Mouse (Mus musculus): ENCODE data around the gene Tgfbr2. TPM values are rescaled to one million over a fixed set of nuclear protein-coding genes. Genes with fewer than 3 reads are reported as not detected.
A peak's percentile ranks its signal among the peaks of the same experiment; 100 is the strongest.

Gene Tgfbr2
- polyA plus RNA-seq, 1 experiment from 2014 or later = 3.6 TPM

DNA sequence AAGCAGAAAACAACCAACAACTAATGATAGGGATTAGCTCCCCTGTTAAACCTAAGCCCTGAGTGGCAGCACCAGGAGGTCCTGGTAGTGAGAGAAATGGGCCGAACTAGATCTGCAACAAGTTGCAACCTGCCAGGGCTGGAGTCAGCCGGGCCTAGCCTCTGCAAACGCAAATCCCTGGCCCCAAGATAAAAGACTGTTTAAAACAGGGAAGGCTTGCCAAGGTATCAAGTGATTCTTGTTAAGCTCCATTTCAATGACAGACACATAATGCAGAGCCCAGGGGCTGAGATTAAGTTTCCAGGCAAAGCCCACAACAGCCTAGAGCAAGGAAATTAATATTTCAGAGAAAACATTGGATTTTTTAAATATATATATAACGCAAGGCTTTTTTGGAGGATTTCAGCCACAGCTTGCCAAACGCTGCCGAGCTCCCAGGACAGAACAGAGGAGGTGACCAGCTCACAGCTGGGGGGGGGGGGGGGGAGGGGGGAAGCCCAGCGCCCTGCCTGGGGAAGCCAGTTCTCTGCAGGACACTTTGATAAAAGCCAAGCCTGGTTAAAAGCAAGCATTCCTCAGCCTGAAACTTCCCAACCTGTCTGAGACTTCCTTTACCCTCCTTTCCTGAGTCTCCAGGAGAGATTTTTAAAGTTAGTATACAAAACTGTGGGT lies 24.3 kb downstream of the Tgfbr2 start:
- H3K27me3 ChIP-seq (ENCODE audit: control insufficient read depth, insufficient read depth, low read length) = no peaks in the 10 kb centered on the region
- no peak for ATAC-seq (ENCODE audit: low read depth)
- H3K9me3 ChIP-seq (ENCODE audit: control insufficient read depth, low read length) = no peaks in the 10 kb centered on the region
- no peak overlapping the region for H3K4me3 ChIP-seq (ENCODE audit: low read depth, low read length)
- H3K4me1 ChIP-seq (ENCODE audit: control insufficient read depth, insufficient read depth, low read length) = no peaks in the 10 kb centered on the region
- 41% methylated on average over 7 of the region's 7 CpGs for WGBS
- no peaks in the 10 kb centered on the region for H3K36me3 ChIP-seq (ENCODE audit: control insufficient read depth, insufficient read depth, low read length)
- H3K27ac ChIP-seq (ENCODE audit: low read depth, low read length) = no peak overlapping the region
- H3K4me2 ChIP-seq (ENCODE audit: low read depth, low read length) = no peak overlapping the region
- H3K9ac ChIP-seq (replicated peaks; ENCODE audit: low read depth, low read length) = no peak overlapping the region

- Histone ChIP-seq H3K9me3 (ENCODE audit: control insufficient read depth, low read length) (no peaks in the 10 kb centered on the region), H3K4me2 (ENCODE audit: low read depth, low read length) (no peak overlapping the region), H3K27ac (ENCODE audit: low read depth, low read length) (no peak overlapping the region), H3K9ac (replicated peaks; ENCODE audit: low read depth, low read length) (no peak overlapping the region), H3K4me1 (ENCODE audit: control insufficient read depth, insufficient read depth, low read length) (no peaks in the 10 kb centered on the region), H3K36me3 (ENCODE audit: control insufficient read depth, insufficient read depth, low read length) (no peaks in the 10 kb centered on the region), H3K27me3 (ENCODE audit: control insufficient read depth, insufficient read depth, low read length) (no peaks in the 10 kb centered on the region), H3K4me3 (ENCODE audit: low read depth, low read length) (no peak overlapping the region)
- no peak for ATAC-seq (ENCODE audit: low read depth)
- WGBS = 80% methylated on average over 7 of the region's 7 CpGs
Measured at GRCm38 (mm10) chr9:116148809-116149208, 26.4 kb downstream of the Tgfbr2 start.

DNA sequence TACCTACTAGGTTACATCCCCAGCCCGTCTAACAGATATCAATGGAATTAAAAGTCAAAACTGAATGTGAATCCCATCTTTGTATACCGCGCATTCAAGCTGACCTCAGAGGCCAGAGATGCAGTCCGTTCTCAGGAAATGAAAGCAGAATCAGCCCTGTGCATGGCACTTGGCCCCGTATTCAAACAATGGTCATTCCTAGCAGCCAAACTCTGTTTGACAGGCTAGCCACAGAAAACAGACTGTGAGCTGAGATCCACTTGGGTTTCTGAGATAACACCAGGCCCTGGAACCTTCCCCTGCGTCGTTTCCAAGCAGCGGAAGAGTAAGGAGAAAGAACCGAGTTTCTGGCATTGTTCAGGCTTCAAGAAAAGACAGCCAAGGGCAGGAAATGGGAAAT lies 28.9 kb downstream of the Tgfbr2 start:
- no peak for ATAC-seq (ENCODE audit: low read depth)
- Histone ChIP-seq H3K36me3 (ENCODE audit: control insufficient read depth, insufficient read depth, low read length) (no peaks in the 10 kb centered on the region), H3K4me2 (ENCODE audit: low read depth, low read length) (no peak overlapping the region), H3K9me3 (ENCODE audit: control insufficient read depth, low read length) (no peaks in the 10 kb centered on the region), H3K4me3 (ENCODE audit: low read depth, low read length) (no peak overlapping the region), H3K4me1 (ENCODE audit: control insufficient read depth, insufficient read depth, low read length) (no peaks in the 10 kb centered on the region), H3K27me3 (ENCODE audit: control insufficient read depth, insufficient read depth, low read length) (no peaks in the 10 kb centered on the region), H3K27ac (ENCODE audit: low read depth, low read length) (no peak overlapping the region), H3K9ac (replicated peaks; ENCODE audit: low read depth, low read length) (no peak overlapping the region)
- 62% methylated on average over 9 of the region's 9 CpGs for WGBS

DNA sequence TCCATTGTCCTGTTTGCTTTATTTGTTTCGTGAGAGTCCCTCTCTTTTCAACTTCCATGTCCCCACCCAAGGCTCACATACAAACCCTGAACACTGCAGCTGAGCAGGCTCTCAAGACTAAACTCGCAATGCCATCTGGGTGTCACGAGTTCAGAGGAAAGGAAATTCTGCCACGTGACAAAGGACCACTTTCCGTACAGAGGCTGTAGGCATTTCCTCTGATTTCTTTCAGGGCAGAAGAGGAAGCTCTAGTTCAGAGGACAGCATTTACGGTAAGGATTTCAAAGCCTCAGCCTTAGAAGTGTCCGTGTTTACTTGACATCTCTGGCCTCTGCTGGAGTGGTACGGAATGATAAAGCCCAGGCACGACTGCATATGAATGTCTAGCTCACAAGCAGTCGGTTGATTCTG lies 29.9 kb downstream of the Tgfbr2 start:
- no peak for ATAC-seq (ENCODE audit: low read depth)
- Histone ChIP-seq H3K9me3 (ENCODE audit: control insufficient read depth, low read length) (no peaks in the 10 kb centered on the region), H3K36me3 (ENCODE audit: control insufficient read depth, insufficient read depth, low read length) (no peaks in the 10 kb centered on the region), H3K9ac (replicated peaks; ENCODE audit: low read depth, low read length) (no peak overlapping the region), H3K4me3 (ENCODE audit: low read depth, low read length) (no peak overlapping the region), H3K4me1 (ENCODE audit: control insufficient read depth, insufficient read depth, low read length) (no peaks in the 10 kb centered on the region), H3K27ac (ENCODE audit: low read depth, low read length) (no peak overlapping the region), H3K27me3 (ENCODE audit: control insufficient read depth, insufficient read depth, low read length) (no peaks in the 10 kb centered on the region), H3K4me2 (ENCODE audit: low read depth, low read length) (no peak overlapping the region)
- 67% methylated on average over 10 of the region's 10 CpGs for WGBS

DNA sequence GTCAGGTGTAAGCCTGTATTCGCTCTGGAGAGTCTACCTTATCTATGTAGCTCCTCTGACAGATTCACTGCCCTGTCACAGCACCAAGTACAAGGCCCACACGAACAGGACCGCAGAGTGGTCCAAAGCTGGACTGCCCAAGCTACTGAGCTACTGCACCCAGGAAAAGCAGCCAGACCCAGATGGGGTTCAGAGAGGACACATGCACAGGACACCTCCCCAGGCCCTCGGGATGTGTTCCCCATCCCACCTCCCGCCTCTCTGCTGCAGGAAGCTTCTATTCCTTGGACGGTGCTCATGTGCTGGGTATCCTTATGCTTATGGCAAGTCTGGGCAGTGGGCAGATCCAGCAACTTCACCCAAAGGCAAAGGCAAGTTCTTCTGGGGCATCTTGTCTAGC lies 34.7 kb downstream of the Tgfbr2 start:
- Histone ChIP-seq H3K4me3 (ENCODE audit: low read depth, low read length) (no peak overlapping the region), H3K27ac (ENCODE audit: low read depth, low read length) (no peak overlapping the region), H3K27me3 (ENCODE audit: control insufficient read depth, insufficient read depth, low read length) (no peaks in the 10 kb centered on the region), H3K36me3 (ENCODE audit: control insufficient read depth, insufficient read depth, low read length) (no peaks in the 10 kb centered on the region), H3K4me1 (ENCODE audit: control insufficient read depth, insufficient read depth, low read length) (no peaks in the 10 kb centered on the region; the same call in 1 of the 2 replicates), H3K9me3 (ENCODE audit: control insufficient read depth, low read length) (no peaks in the 10 kb centered on the region), H3K9ac (replicated peaks; ENCODE audit: low read depth, low read length) (no peak overlapping the region), H3K4me2 (ENCODE audit: low read depth, low read length) (no peak overlapping the region)
- no peak for ATAC-seq (ENCODE audit: low read depth)
- WGBS = 94% methylated on average over 6 of the region's 6 CpGs

- H3K9ac ChIP-seq (replicated peaks; ENCODE audit: low read depth, low read length) = no peak overlapping the region
- no peaks in the 10 kb centered on the region for H3K36me3 ChIP-seq (ENCODE audit: control insufficient read depth, insufficient read depth, low read length)
- ATAC-seq (ENCODE audit: low read depth) = no peak
- WGBS = 78% methylated on average over 7 of the region's 7 CpGs
- H3K27me3 ChIP-seq (ENCODE audit: control insufficient read depth, insufficient read depth, low read length) = no peaks in the 10 kb centered on the region
- no peak overlapping the region for H3K4me3 ChIP-seq (ENCODE audit: low read depth, low read length)
- H3K4me1 ChIP-seq (ENCODE audit: control insufficient read depth, insufficient read depth, low read length) = no peaks in the 10 kb centered on the region; the same call in 1 of the 2 replicates
- no peak overlapping the region for H3K4me2 ChIP-seq (ENCODE audit: low read depth, low read length)
- no peaks in the 10 kb centered on the region for H3K9me3 ChIP-seq (ENCODE audit: control insufficient read depth, low read length)
- H3K27ac ChIP-seq (ENCODE audit: low read depth, low read length) = no peak overlapping the region
Measured at GRCm38 (mm10) chr9:116139549-116139948, 35.6 kb downstream of the Tgfbr2 start.

GRCm38 (mm10) chr9:116138595-116139134 lies 36.5 kb downstream of the Tgfbr2 start:
- Histone ChIP-seq H3K4me3 (ENCODE audit: low read depth, low read length) (no peak overlapping the region), H3K9me3 (ENCODE audit: control insufficient read depth, low read length) (no peaks in the 10 kb centered on the region), H3K36me3 (ENCODE audit: control insufficient read depth, insufficient read depth, low read length) (no peaks in the 10 kb centered on the region), H3K4me2 (ENCODE audit: low read depth, low read length) (no peak overlapping the region), H3K27ac (ENCODE audit: low read depth, low read length) (no peak overlapping the region), H3K27me3 (ENCODE audit: control insufficient read depth, insufficient read depth, low read length) (no peaks in the 10 kb centered on the region), H3K4me1 (ENCODE audit: control insufficient read depth, insufficient read depth, low read length) (no peaks in the 10 kb centered on the region; the same call in 1 of the 2 replicates), H3K9ac (replicated peaks; ENCODE audit: low read depth, low read length) (no peak overlapping the region)
- 39% methylated on average over 11 of the region's 11 CpGs for WGBS
- 0 out of 2 replicates have a peak, but pooled peaks have one; percentile 14 for ATAC-seq (ENCODE audit: low read depth)

DNA sequence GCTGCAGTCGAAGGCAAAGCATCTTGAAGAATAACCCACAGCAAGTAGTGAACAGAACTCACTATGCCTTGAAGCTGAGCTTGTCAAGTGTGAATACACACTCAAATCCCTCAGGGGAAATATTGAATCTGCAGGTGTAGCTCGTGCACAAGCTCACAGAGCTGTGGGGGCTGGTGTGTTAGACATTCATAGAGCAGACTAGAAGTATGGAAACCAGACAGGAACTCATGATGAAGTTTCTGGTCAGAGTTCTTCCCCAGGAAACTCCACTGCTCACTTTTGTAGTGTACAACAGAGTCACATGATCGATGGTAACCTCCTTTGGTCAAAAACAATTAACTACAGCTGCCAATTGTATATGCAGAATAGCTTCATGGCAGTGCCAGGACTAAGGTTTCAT lies 37.5 kb downstream of the Tgfbr2 start:
- H3K4me1 ChIP-seq (ENCODE audit: control insufficient read depth, insufficient read depth, low read length) = no peaks in the 10 kb centered on the region; the same call in 1 of the 2 replicates
- no peak overlapping the region for H3K27ac ChIP-seq (ENCODE audit: low read depth, low read length)
- H3K4me2 ChIP-seq (ENCODE audit: low read depth, low read length) = no peak overlapping the region
- no peak overlapping the region for H3K9ac ChIP-seq (replicated peaks; ENCODE audit: low read depth, low read length)
- no peaks in the 10 kb centered on the region for H3K27me3 ChIP-seq (ENCODE audit: control insufficient read depth, insufficient read depth, low read length)
- no peaks in the 10 kb centered on the region for H3K36me3 ChIP-seq (ENCODE audit: control insufficient read depth, insufficient read depth, low read length)
- H3K4me3 ChIP-seq (ENCODE audit: low read depth, low read length) = no peak overlapping the region
- ATAC-seq (ENCODE audit: low read depth) = no peak
- 81% methylated on average over 3 of the region's 3 CpGs for WGBS
- H3K9me3 ChIP-seq (ENCODE audit: control insufficient read depth, low read length) = no peaks in the 10 kb centered on the region

GRCm38 (mm10) chr9:116136811-116137210 lies 38.3 kb downstream of the Tgfbr2 start:
- no peaks in the 10 kb centered on the region for H3K27me3 ChIP-seq (ENCODE audit: control insufficient read depth, insufficient read depth, low read length)
- H3K4me1 ChIP-seq (ENCODE audit: control insufficient read depth, insufficient read depth, low read length) = no peaks in the 10 kb centered on the region; the same call in 1 of the 2 replicates
- no peaks in the 10 kb centered on the region for H3K36me3 ChIP-seq (ENCODE audit: control insufficient read depth, insufficient read depth, low read length)
- no peak overlapping the region for H3K27ac ChIP-seq (ENCODE audit: low read depth, low read length)
- WGBS = 54% methylated on average over 5 of the region's 5 CpGs
- no peaks in the 10 kb centered on the region for H3K9me3 ChIP-seq (ENCODE audit: control insufficient read depth, low read length)
- no peak overlapping the region for H3K9ac ChIP-seq (replicated peaks; ENCODE audit: low read depth, low read length)
- no peak overlapping the region for H3K4me3 ChIP-seq (ENCODE audit: low read depth, low read length)
- ATAC-seq (ENCODE audit: low read depth) = no peak
- H3K4me2 ChIP-seq (ENCODE audit: low read depth, low read length) = no peak overlapping the region

Data from neural tube, embryonic 14.5 days (tissue).